Mouse (Mus musculus) bone marrow macrophage, adult 2 months (primary cell): ENCODE data around the gene Tbc1d5.

Experiments
- CTCF ChIP-seq: IDR thresholded peaks from 2 replicates; pipeline ENCODE4 v1.5.1; 2012; ENCODE audit warnings: low read depth, mild to moderate bottlenecking, low read length, moderate library complexity
- POLR2A ChIP-seq: IDR thresholded peaks from 2 replicates; pipeline ENCODE4 v1.6.1; 2012; ENCODE audit warnings: mild to moderate bottlenecking, low read depth, low read length, borderline replicate concordance

DNA sequence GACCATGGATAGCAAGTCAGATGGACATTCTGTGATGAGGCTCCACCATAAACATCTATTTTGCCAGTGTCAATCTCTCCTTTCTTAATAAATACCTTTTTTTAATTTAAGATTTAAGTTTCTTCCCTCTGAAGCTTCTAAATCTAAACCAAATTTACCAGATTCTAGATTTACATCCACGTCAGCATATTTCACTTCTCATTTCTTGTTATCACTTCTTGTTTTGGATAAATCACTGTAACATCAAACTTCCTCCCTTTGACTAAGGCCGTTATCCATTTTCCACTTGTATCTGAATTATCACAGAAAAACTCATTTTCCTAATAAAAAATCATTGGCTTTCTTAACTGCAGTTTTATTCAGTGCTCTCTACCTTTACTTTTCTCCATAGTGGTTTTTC lies 30.4 kb upstream of the Tbc1d5 start:
- TF ChIP-seq CTCF = no peak
- no peak for TF ChIP-seq POLR2A
